Mouse (Mus musculus): Measurements from ENCODE around the gene Pon2. TPM values are rescaled to one million over a fixed set of nuclear protein-coding genes. Genes with fewer than 3 reads are reported as not detected.
A peak's percentile ranks its signal among the peaks of the same experiment; 100 is the strongest.
"Not testable (repeated sequence)": the region's sequence is repeated elsewhere in the genome, so short reads cannot be mapped to it uniquely, and the experiment has no call there.

Gene Pon2
- total and polyA plus RNA-seq, 3 experiments = 36.5 to 94.6 (median 58.7) TPM

DNA sequence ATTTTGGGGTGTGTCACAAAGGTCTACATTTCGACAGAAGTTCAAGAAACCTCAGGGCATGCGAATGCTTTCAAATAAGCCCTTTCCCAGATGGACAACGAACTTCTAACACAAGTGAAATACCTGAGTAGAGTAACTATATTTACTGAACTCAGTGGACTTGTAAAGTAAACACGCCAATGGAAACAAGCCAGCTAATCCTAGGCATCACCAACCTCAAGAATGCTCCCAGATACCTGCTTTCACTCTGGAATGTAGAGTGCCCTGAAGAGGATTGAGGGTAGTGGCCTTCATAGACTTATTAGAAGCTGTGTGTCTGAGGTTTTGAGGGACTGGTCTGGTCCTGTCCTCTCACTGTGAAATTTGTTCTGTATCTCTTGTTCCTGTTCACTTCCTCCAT lies 60.7 kb downstream of the Pon2 start:
- no peak for DNase-seq (ENCODE audit: low spot score)
- Histone ChIP-seq H3K36me3 (replicated peaks) (peaks cover 34% of the 10 kb centered on the region), H3K9me3 (replicated peaks) (no peaks in the 10 kb centered on the region)

DNA sequence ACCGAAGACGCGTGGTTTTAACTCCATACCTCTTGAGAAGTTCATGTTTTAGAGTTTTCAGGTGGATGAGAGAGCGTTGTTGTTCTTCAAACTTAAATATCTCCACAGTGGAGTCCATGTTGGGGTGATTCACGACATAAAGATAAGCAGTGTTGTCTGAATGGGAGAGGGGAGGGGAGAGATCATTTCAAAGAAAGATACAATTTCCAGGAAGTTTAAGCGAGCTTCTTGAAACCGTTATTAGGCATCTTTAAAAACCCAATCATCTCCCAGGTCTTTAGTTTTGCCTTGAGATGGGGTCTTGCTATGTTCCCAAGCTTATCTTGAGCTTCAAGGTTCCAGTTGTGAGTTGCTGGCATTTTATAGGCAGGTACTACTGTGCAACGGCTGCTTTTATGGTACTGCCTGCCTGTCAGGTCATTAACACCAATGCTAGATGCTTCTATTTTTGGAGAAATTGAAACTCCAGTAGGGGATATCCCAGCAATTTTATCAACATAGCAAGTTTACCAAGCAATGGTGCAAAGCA lies 61.3 kb downstream of the Pon2 start:
- peak overlapping the region; percentile 66 for H3K4me3 ChIP-seq (ENCODE audit: low read depth, low read length)
- ATAC-seq (ENCODE audit: extremely low read depth, insufficient number of reproducible peaks, low FRiP score, poor library complexity, severe bottlenecking) (peak; percentile 82), DNase-seq (ENCODE audit: low spot score) (peak; percentile 60)

More for the DNA sequence above, 60.7 kb downstream of the Pon2 start:
- ATAC-seq (ENCODE audit: extremely low read depth, insufficient number of reproducible peaks, low FRiP score, poor library complexity, severe bottlenecking) = no peak
- no peak for TF ChIP-seq TAL1 (conservative IDR thresholded peaks at IDR 0.05; ENCODE audit: low read depth, low read length)
- TF ChIP-seq CTCF (IDR thresholded peaks at IDR 0.05; ENCODE audit: low read depth, low read length) = no peak
- no peak for TF ChIP-seq GATA2 (IDR thresholded peaks at IDR 0.05; ENCODE audit: borderline replicate concordance, low read depth, low read length)
- TF ChIP-seq GATA1 (IDR thresholded peaks at IDR 0.05; ENCODE audit: borderline replicate concordance, low read length) = no peak
- TF ChIP-seq POLR2AphosphoS5 (IDR thresholded peaks at IDR 0.05; ENCODE audit: insufficient replicate concordance, low read depth, low read length) = no peak
- Histone ChIP-seq H3K27me3 (ENCODE audit: insufficient read depth, low read length) (no peaks in the 10 kb centered on the region), H3K4me1 (ENCODE audit: insufficient read depth, low read depth, low read length) (peaks cover 40% of the 10 kb centered on the region), H3K4me3 (ENCODE audit: low read depth, low read length) (peak overlapping the region; percentile 66; the same call in 1 of the 2 replicates)

DNA sequence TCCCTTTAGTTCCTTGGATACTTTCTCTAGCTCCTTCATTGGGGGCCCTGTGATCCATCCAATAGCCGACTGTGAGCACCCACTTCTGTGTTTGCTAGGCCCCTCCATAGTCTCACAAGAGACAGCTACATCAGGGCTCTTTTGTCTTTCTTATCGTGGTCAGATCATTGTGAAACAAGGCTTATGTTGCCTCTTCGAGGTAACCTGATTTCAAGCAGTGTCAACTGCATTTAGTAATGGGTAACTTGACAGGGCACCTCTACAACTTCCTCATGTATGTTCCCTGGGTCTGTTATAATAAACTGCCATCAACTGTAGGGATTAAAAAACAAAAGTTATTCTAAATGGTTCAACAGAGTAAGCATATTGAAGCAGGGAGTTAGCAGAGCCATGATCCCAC lies 63.7 kb downstream of the Pon2 start:
- Histone ChIP-seq H3K27me3 (ENCODE audit: insufficient read depth, low read length) (no peaks in the 10 kb centered on the region), H3K9me3 (replicated peaks) (no peaks in the 10 kb centered on the region), H3K36me3 (replicated peaks) (peaks cover 36% of the 10 kb centered on the region), H3K4me1 (ENCODE audit: insufficient read depth, low read depth, low read length) (peaks cover 39% of the 10 kb centered on the region), H3K4me3 (ENCODE audit: low read depth, low read length) (no peak overlapping the region)
- DNase-seq (ENCODE audit: low spot score) = no peak
- ATAC-seq (ENCODE audit: extremely low read depth, insufficient number of reproducible peaks, low FRiP score, poor library complexity, severe bottlenecking) = no peak
- no peak for TF ChIP-seq TAL1 (conservative IDR thresholded peaks at IDR 0.05; ENCODE audit: low read depth, low read length)
- TF ChIP-seq GATA1 (IDR thresholded peaks at IDR 0.05; ENCODE audit: borderline replicate concordance, low read length) = no peak
- no peak for TF ChIP-seq CTCF (IDR thresholded peaks at IDR 0.05; ENCODE audit: low read depth, low read length)
- no peak for TF ChIP-seq GATA2 (IDR thresholded peaks at IDR 0.05; ENCODE audit: borderline replicate concordance, low read depth, low read length)
- no peak for TF ChIP-seq POLR2AphosphoS5 (IDR thresholded peaks at IDR 0.05; ENCODE audit: insufficient replicate concordance, low read depth, low read length)

More for the DNA sequence above, 61.3 kb downstream of the Pon2 start:
- Histone ChIP-seq H3K9me3 (replicated peaks) (no peaks in the 10 kb centered on the region), H3K36me3 (replicated peaks) (peaks cover 33% of the 10 kb centered on the region), H3K4me1 (ENCODE audit: insufficient read depth, low read depth, low read length) (peaks cover 39% of the 10 kb centered on the region), H3K27me3 (ENCODE audit: insufficient read depth, low read length) (no peaks in the 10 kb centered on the region)
- TF ChIP-seq GATA1 (IDR thresholded peaks at IDR 0.05; ENCODE audit: borderline replicate concordance, low read length) (no peak), POLR2AphosphoS5 (IDR thresholded peaks at IDR 0.05; ENCODE audit: insufficient replicate concordance, low read depth, low read length) (no peak), GATA2 (IDR thresholded peaks at IDR 0.05; ENCODE audit: borderline replicate concordance, low read depth, low read length) (no peak), CTCF (IDR thresholded peaks at IDR 0.05; ENCODE audit: low read depth, low read length) (no peak), TAL1 (conservative IDR thresholded peaks at IDR 0.05; ENCODE audit: low read depth, low read length) (0 out of 2 replicates have a peak, but pooled peaks have one; percentile 17)

DNA sequence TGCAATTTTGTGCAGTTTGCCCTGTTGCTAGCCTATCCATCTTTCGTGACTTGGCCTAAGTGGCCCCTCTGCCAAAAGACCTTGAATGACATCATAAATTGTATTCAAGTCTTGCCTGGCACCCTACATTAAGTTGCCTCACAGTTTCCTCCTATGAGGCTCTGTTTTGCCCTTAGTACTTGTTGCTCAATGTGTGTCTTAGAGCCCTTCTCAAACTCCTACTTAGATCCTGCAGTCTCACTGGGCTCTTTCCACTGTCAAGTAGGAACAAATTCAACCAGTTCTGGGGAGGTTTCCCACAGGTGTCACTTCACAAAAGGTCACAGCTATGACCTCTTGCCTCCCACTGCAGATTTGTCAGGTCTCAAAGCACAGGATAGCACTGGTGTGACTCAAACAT lies 64.4 kb downstream of the Pon2 start:
- no peak for DNase-seq (ENCODE audit: low spot score)
- Histone ChIP-seq H3K27me3 (ENCODE audit: insufficient read depth, low read length) (no peaks in the 10 kb centered on the region), H3K4me1 (ENCODE audit: insufficient read depth, low read depth, low read length) (peaks cover 32% of the 10 kb centered on the region), H3K36me3 (replicated peaks) (peaks cover 33% of the 10 kb centered on the region), H3K4me3 (ENCODE audit: low read depth, low read length) (no peak overlapping the region), H3K9me3 (replicated peaks) (no peaks in the 10 kb centered on the region)
- TF ChIP-seq TAL1 (conservative IDR thresholded peaks at IDR 0.05; ENCODE audit: low read depth, low read length) (no peak), GATA2 (IDR thresholded peaks at IDR 0.05; ENCODE audit: borderline replicate concordance, low read depth, low read length) (no peak), CTCF (IDR thresholded peaks at IDR 0.05; ENCODE audit: low read depth, low read length) (no peak), POLR2AphosphoS5 (IDR thresholded peaks at IDR 0.05; ENCODE audit: insufficient replicate concordance, low read depth, low read length) (no peak), GATA1 (IDR thresholded peaks at IDR 0.05; ENCODE audit: borderline replicate concordance, low read length) (no peak)
- ATAC-seq (ENCODE audit: extremely low read depth, insufficient number of reproducible peaks, low FRiP score, poor library complexity, severe bottlenecking) = no peak

DNA sequence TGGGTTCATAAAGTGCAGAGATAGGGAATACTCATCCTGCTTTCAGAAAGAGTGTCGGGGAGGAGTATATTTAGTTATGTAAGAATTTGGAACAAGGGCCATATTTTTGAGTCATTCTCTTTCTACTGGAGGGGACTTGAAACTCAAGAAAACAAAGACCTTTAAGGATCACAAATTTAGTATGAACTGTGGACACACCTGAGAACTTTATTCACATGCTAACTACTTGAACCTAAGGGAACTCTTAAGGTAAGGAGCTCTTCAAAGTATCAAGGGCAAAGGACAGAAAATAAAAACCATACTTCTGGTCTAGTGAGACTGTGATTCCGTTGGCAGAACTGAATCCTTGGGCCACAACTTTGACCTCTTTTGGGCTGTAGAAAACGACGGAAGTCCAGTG lies 66.2 kb downstream of the Pon2 start:
- ATAC-seq (ENCODE audit: extremely low read depth, insufficient number of reproducible peaks, low FRiP score, poor library complexity, severe bottlenecking) (no peak), DNase-seq (ENCODE audit: low spot score) (no peak)
- H3K27me3 ChIP-seq (ENCODE audit: insufficient read depth, low read length) = no peaks in the 10 kb centered on the region
- H3K36me3 ChIP-seq (replicated peaks) = peaks cover 38% of the 10 kb centered on the region
- no peaks in the 10 kb centered on the region for H3K9me3 ChIP-seq (replicated peaks)
- peaks cover 17% of the 10 kb centered on the region for H3K4me1 ChIP-seq (ENCODE audit: insufficient read depth, low read depth, low read length)
- no peak overlapping the region for H3K4me3 ChIP-seq (ENCODE audit: low read depth, low read length)
- TF ChIP-seq GATA1 (IDR thresholded peaks at IDR 0.05; ENCODE audit: borderline replicate concordance, low read length) = no peak
- TF ChIP-seq TAL1 (conservative IDR thresholded peaks at IDR 0.05; ENCODE audit: low read depth, low read length) = no peak
- no peak for TF ChIP-seq GATA2 (IDR thresholded peaks at IDR 0.05; ENCODE audit: borderline replicate concordance, low read depth, low read length)
- TF ChIP-seq CTCF (IDR thresholded peaks at IDR 0.05; ENCODE audit: low read depth, low read length) = no peak
- no peak for TF ChIP-seq POLR2AphosphoS5 (IDR thresholded peaks at IDR 0.05; ENCODE audit: insufficient replicate concordance, low read depth, low read length)

DNA sequence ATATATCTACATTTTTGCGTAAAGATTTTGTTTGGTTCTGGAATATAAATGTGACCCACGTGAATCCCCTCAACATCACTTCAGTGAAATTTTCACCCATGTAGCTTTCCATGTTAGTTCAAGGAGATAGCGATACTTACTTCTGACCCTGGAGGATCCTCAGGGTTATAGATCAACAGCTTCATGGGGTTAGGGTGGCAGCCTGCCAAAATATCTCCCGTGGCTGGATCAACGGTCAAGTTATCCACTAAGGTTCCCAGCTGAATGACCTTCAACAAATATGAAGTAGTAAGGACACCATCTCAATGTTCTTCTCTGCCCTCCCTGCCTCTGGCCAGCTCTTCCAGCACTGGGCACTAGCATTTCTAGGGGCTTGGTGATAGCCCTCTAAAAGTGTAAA lies 68.0 kb downstream of the Pon2 start:
- no peak for DNase-seq (ENCODE audit: low spot score)
- no peak overlapping the region for H3K4me3 ChIP-seq (ENCODE audit: low read depth, low read length)
- H3K36me3 ChIP-seq (replicated peaks) = peaks cover 38% of the 10 kb centered on the region
- no peaks in the 10 kb centered on the region for H3K27me3 ChIP-seq (ENCODE audit: insufficient read depth, low read length)
- H3K9me3 ChIP-seq (replicated peaks) = no peaks in the 10 kb centered on the region
- H3K4me1 ChIP-seq (ENCODE audit: insufficient read depth, low read depth, low read length) = peaks cover 9% of the 10 kb centered on the region
- no peak for TF ChIP-seq GATA2 (IDR thresholded peaks at IDR 0.05; ENCODE audit: borderline replicate concordance, low read depth, low read length)
- TF ChIP-seq POLR2AphosphoS5 (IDR thresholded peaks at IDR 0.05; ENCODE audit: insufficient replicate concordance, low read depth, low read length) = no peak
- TF ChIP-seq CTCF (IDR thresholded peaks at IDR 0.05; ENCODE audit: low read depth, low read length) = no peak
- TF ChIP-seq GATA1 (IDR thresholded peaks at IDR 0.05; ENCODE audit: borderline replicate concordance, low read length) = no peak
- TF ChIP-seq TAL1 (conservative IDR thresholded peaks at IDR 0.05; ENCODE audit: low read depth, low read length) = no peak
- ATAC-seq (ENCODE audit: extremely low read depth, insufficient number of reproducible peaks, low FRiP score, poor library complexity, severe bottlenecking) = no peak

DNA sequence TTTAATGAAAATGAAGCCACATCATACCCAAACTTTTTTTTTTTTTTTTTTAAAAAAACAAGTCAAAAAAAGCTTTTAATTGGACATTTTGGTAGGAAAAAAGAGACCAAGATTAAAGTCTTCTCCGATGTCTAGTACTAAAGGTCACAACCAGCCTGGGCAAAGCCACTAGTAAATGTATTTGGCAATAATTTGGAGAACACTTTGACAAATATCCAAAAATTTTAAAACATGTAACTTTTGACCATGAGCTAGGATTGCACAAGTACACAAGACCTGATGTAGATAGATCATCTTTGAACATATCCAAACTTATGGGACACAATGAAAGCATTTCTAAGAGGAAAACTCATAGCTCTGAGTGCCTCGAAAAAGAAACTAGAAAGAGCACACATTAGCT lies 74.7 kb downstream of the Pon2 start:
- DNase-seq (ENCODE audit: low spot score); ATAC-seq (ENCODE audit: extremely low read depth, insufficient number of reproducible peaks, low FRiP score, poor library complexity, severe bottlenecking); H3K27me3 ChIP-seq (ENCODE audit: insufficient read depth, low read length); H3K4me1 ChIP-seq (ENCODE audit: insufficient read depth, low read depth, low read length); H3K4me3 ChIP-seq (ENCODE audit: low read depth, low read length); H3K9me3 ChIP-seq (replicated peaks): not testable (repeated sequence)
- peaks cover 28% of the 10 kb centered on the region for H3K36me3 ChIP-seq (replicated peaks)

All from G1E (cell line).